In the genomic region with DNA sequence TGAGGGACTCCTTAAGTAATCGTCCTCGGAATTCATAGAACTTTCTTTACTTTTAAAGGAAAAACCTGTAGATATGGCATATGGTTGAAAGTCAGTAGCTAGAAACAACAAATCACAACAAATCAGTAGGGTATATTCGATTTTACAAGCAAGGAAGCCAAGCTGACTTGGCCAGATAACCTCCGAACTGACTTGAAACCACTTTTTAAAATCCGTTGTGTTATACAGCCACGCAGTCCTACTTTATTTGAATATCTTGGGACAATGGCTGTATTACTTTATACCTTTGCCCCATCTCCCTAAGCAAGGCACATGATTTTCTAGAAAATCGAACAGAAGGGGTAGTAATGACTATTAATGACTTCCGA, we compare ENCODE assay signal across 8 mouse cellular contexts. TPM values are rescaled to one million over a fixed set of nuclear protein-coding genes. Genes with fewer than 3 reads are reported as not detected.
DNase-seq lines count a peak whose midpoint lies in the region; ATAC-seq and TF ChIP-seq lines count a peak whose summit lies in the region.

No protein-coding gene starts in this region.

- H3K9ac ChIP-seq in heart, embryonic 14.5 days (ENCODE audit: low read length), result no peak overlapping the region
- peak overlapping the region; percentile 36; the same call in 1 of the 2 replicates for H3K9ac ChIP-seq in MEL (ENCODE audit: control insufficient read depth, low read depth, low read length, poor library complexity, severe bottlenecking)
- no peak overlapping the region for H3K9ac ChIP-seq in hindbrain, embryonic 14.5 days

- H3K4me1 ChIP-seq in heart, embryonic 14.5 days (ENCODE audit: control insufficient read depth in 2 of 2, insufficient read depth in 2 of 2, low read length in 2 of 2), result peaks cover 0 to 10% of the 10 kb centered on the region in 2 experiments; a peak in 2 of 4 replicates
- H3K4me1 ChIP-seq in MEL (ENCODE audit: control insufficient read depth in 1 of 2, insufficient read depth in 2 of 2, low read length in 2 of 2), result peaks cover 6 to 22% of the 10 kb centered on the region in 2 experiments
- peaks cover 14% of the 10 kb centered on the region for H3K4me1 ChIP-seq in hindbrain, embryonic 14.5 days (replicated peaks; ENCODE audit: control insufficient read depth, insufficient read depth, low read length)

- peaks cover 38% of the 10 kb centered on the region for H3K79me2 ChIP-seq in MEL (ENCODE audit: control insufficient read depth, insufficient read depth, low read length, poor library complexity)

- no peak for TF ChIP-seq POLR2A in MEL (IDR thresholded peaks at IDR 0.05; ENCODE audit: control insufficient read depth in 1 of 2, insufficient read depth in 1 of 2, low read depth in 1 of 2, low read length in 2 of 2, poor library complexity in 1 of 2)

- H3K9me3 ChIP-seq in heart, embryonic 14.5 days (ENCODE audit: control insufficient read depth, low read length), result no peaks in the 10 kb centered on the region
- H3K9me3 ChIP-seq in MEL (replicated peaks; ENCODE audit: insufficient read depth, low read length), result no peaks in the 10 kb centered on the region
- H3K9me3 ChIP-seq in hindbrain, embryonic 14.5 days (ENCODE audit: control insufficient read depth, low read length), result no peaks in the 10 kb centered on the region

- H3K4me3 ChIP-seq in heart, embryonic 14.5 days (ENCODE audit: control insufficient read depth in 1 of 2, insufficient read depth in 1 of 2, low read depth in 1 of 2, low read length in 2 of 2), result no peak overlapping the region
- peak overlapping the region; percentile 28 to 37 for H3K4me3 ChIP-seq in MEL (ENCODE audit: control insufficient read depth in 1 of 2, insufficient read depth in 1 of 2, low read depth in 2 of 2, low read length in 2 of 2)
- H3K4me3 ChIP-seq in hindbrain, embryonic 14.5 days (replicated peaks; ENCODE audit: low read length), result peak overlapping the region; percentile 59; the same call in 1 of the 2 replicates

- no peak for TF ChIP-seq EP300 in MEL (IDR thresholded peaks at IDR 0.05; ENCODE audit: low read depth in 1 of 2, low read length in 2 of 2)

- no peaks in the 10 kb centered on the region for H3K27me3 ChIP-seq in heart, embryonic 14.5 days (ENCODE audit: control insufficient read depth, insufficient read depth, low read length)
- peaks cover 3% of the 10 kb centered on the region in 2 experiments; a peak in 3 of 4 replicates for H3K27me3 ChIP-seq in MEL (ENCODE audit: control insufficient read depth in 1 of 2, insufficient read depth in 2 of 2, low read length in 2 of 2)
- no peaks in the 10 kb centered on the region for H3K27me3 ChIP-seq in hindbrain, embryonic 14.5 days (ENCODE audit: control insufficient read depth, insufficient read depth, low read length)

- intact Hi-C loops in heart, postnatal 25 days (cut with DNase I), result loop anchor here (2.0 kb wide), 2 partner anchors 36 to 312 kb away; no protein-coding TSS in a partner anchor

- no peak for ATAC-seq in heart, embryonic 14.5 days (ENCODE audit: insufficient number of reproducible peaks, insufficient read depth, low FRiP score, low read depth)
- no peak for ATAC-seq in hindbrain, embryonic 14.5 days (ENCODE audit: low FRiP score)
- peak; percentile 6; the same call in 1 of the 2 replicates for ATAC-seq in megakaryocyte, adult 5-6 weeks (ENCODE audit: poor library complexity, severe bottlenecking)

- no peak overlapping the region for H3K27ac ChIP-seq in heart, embryonic 14.5 days (replicated peaks in 1 of 2; ENCODE audit: control insufficient read depth in 1 of 2, insufficient read depth in 1 of 2, low read depth in 2 of 2, low read length in 2 of 2)
- H3K27ac ChIP-seq in MEL (ENCODE audit: control insufficient read depth, low read depth, low read length), result no peak overlapping the region
- no peak overlapping the region for H3K27ac ChIP-seq in hindbrain, embryonic 14.5 days

- DNase-seq in heart, postnatal 25 days (ENCODE audit: low spot score), result no peak
- no peak for DNase-seq in MEL (ENCODE audit: low read depth, low spot score)
- no peak for DNase-seq in hindbrain, embryonic 14.5 days (ENCODE audit: low spot score)
- DNase-seq in frontal cortex, postnatal 10 days (ENCODE audit: low spot score in 2 of 2), result no peak
- no peak for DNase-seq in lung, adult 18-20 months
- no peak for DNase-seq in gastrocnemius, adult 18-20 months (ENCODE audit: low spot score)

- TF ChIP-seq RAD21 in MEL (IDR thresholded peaks at IDR 0.05; ENCODE audit: low read depth, low read length), result no peak

- 43% methylated on average over 8 of the region's 8 CpGs for WGBS in heart, embryonic 14.5 days
- 50% methylated on average over 8 of the region's 8 CpGs for WGBS in hindbrain, embryonic 14.5 days

- H3K36me3 ChIP-seq in heart, embryonic 14.5 days (ENCODE audit: control insufficient read depth, insufficient read depth, low read length), result peaks cover 32% of the 10 kb centered on the region
- H3K36me3 ChIP-seq in MEL (ENCODE audit: control insufficient read depth in 1 of 2, insufficient read depth in 2 of 2, low read length in 2 of 2), result peaks cover 14 to 25% of the 10 kb centered on the region in 2 experiments
- H3K36me3 ChIP-seq in hindbrain, embryonic 14.5 days (replicated peaks; ENCODE audit: control insufficient read depth, insufficient read depth), result peaks cover 24% of the 10 kb centered on the region

- H3K4me2 ChIP-seq in heart, embryonic 14.5 days (ENCODE audit: low read length), result peak overlapping the region; percentile 82; the same call in 1 of the 2 replicates
- peak overlapping the region; percentile 82; the same call in 1 of the 2 replicates for H3K4me2 ChIP-seq in hindbrain, embryonic 14.5 days (replicated peaks)

- TF ChIP-seq CTCF in MEL (IDR thresholded peaks at IDR 0.05 in 2 of 3, conservative IDR thresholded peaks at IDR 0.05 in 1 of 3; ENCODE audit: control insufficient read depth in 1 of 3, insufficient read depth in 1 of 3, low read depth in 2 of 3, low read length in 3 of 3, poor library complexity in 1 of 3, severe bottlenecking in 1 of 3), result no peak

TF ChIP-seq in MEL, 35 proteins besides CTCF, POLR2A, EP300 and RAD21:
- TF ChIP-seq ZNF384 (IDR thresholded peaks at IDR 0.05; ENCODE audit: low read depth, low read length), result no peak
- peak; percentile 91 for TF ChIP-seq RCOR1 (IDR thresholded peaks at IDR 0.05; ENCODE audit: low read depth, low read length)
- TF ChIP-seq TAL1 (IDR thresholded peaks at IDR 0.05; ENCODE audit: low read length), result peak; percentile 69
- no peak for TF ChIP-seq TCF12 (IDR thresholded peaks at IDR 0.05; ENCODE audit: low read depth, low read length)

RNA-seq across cellular contexts. Expression of gene Nob1, which starts 0.4 kb away (rescaled TPM):
- polyA plus RNA-seq in heart, embryonic 14.5 days (2014; fragmentation: Nextera tagmentation; extraction: Ambion mirVana), result 41.2 and 41.8 TPM in 2 replicates
- 10 to 100 TPM; 20.5 to 21.2 TPM for total RNA-seq in heart, postnatal 25 days (2021)
- total RNA-seq in MEL (2012; rRNA removed), result 110 and 125 TPM in 2 replicates
- polyA plus RNA-seq in MEL (2012; ENCODE audit: insufficient read depth in 1 of 2, insufficient read length in 2 of 2, low read depth in 1 of 2, low replicate concordance in 2 of 2, missing spikeins in 1 of 2), result 100 to 1,000 TPM; 144 to 200 TPM
- 46.4 and 48.7 TPM in 2 replicates for polyA plus RNA-seq in hindbrain, embryonic 14.5 days (2014; fragmentation: Nextera tagmentation; extraction: Ambion mirVana)
- total RNA-seq in megakaryocyte, adult 5-6 weeks (2015), result 16.1 and 16.2 TPM in 2 replicates
- 8.7 and 12.6 TPM in 2 replicates for total RNA-seq in megakaryocyte, adult 5-6 weeks (2017)
- total RNA-seq in gastrocnemius, adult 18-20 months (2021), result 10 to 100 TPM; 21.4 to 27.5 TPM

RNA-seq across cellular contexts. Expression of gene Wwp2, which starts 11.0 kb away (rescaled TPM):
- 28.5 and 28.6 TPM in 2 replicates for polyA plus RNA-seq in heart, embryonic 14.5 days (2014; fragmentation: Nextera tagmentation; extraction: Ambion mirVana)
- total RNA-seq in heart, postnatal 25 days (2021), result 10 to 100 TPM; 20.1 to 22.7 TPM
- total RNA-seq in MEL (2012; rRNA removed), result 20.5 and 21.8 TPM in 2 replicates
- 10 to 100 TPM in 1 of 2 experiments, not detected in 1; 31.5 TPM for polyA plus RNA-seq in MEL (2012; ENCODE audit: insufficient read depth in 1 of 2, insufficient read length in 2 of 2, low read depth in 1 of 2, low replicate concordance in 2 of 2, missing spikeins in 1 of 2)
- polyA plus RNA-seq in hindbrain, embryonic 14.5 days (2014; fragmentation: Nextera tagmentation; extraction: Ambion mirVana), result 37.2 and 37.5 TPM in 2 replicates
- 37.4 and 50.0 TPM in 2 replicates for total RNA-seq in megakaryocyte, adult 5-6 weeks (2015)
- 55.5 and 74.5 TPM in 2 replicates for total RNA-seq in megakaryocyte, adult 5-6 weeks (2017)
- total RNA-seq in gastrocnemius, adult 18-20 months (2021), result 10 to 100 TPM; 13.8 to 14.2 TPM

RNA-seq across cellular contexts. Expression of gene Nqo1, which starts 22.2 kb away (rescaled TPM):
- polyA plus RNA-seq in heart, embryonic 14.5 days (2014; fragmentation: Nextera tagmentation; extraction: Ambion mirVana), result 6.0 and 6.4 TPM in 2 replicates
- total RNA-seq in heart, postnatal 25 days (2021), result 10 to 100 TPM; 27.9 to 33.4 TPM
- 8.0 and 8.8 TPM in 2 replicates for total RNA-seq in MEL (2012; rRNA removed)
- 1 to 10 TPM in 1 of 2 experiments, not detected in 1; 8.8 TPM for polyA plus RNA-seq in MEL (2012; ENCODE audit: insufficient read depth in 1 of 2, insufficient read length in 2 of 2, low read depth in 1 of 2, low replicate concordance in 2 of 2, missing spikeins in 1 of 2)
- polyA plus RNA-seq in hindbrain, embryonic 14.5 days (2014; fragmentation: Nextera tagmentation; extraction: Ambion mirVana), result 8.5 and 9.4 TPM in 2 replicates
- 1.6 and 2.0 TPM in 2 replicates for total RNA-seq in megakaryocyte, adult 5-6 weeks (2015)
- total RNA-seq in megakaryocyte, adult 5-6 weeks (2017), result 1.7 and 2.4 TPM in 2 replicates
- 10 to 100 TPM; 28.9 to 45.2 TPM for total RNA-seq in gastrocnemius, adult 18-20 months (2021)

Comparison
In these comparisons a context has a peak if more than half of its experiments do, and no peak if none do; other contexts are left out.
1. H3K4me3 ChIP-seq: peak in MEL (2 of 2) and hindbrain, embryonic 14.5 days (single experiment); none in heart, embryonic 14.5 days (0 of 2).